Mouse (Mus musculus): ENCODE data around the gene Ncoa6. TPM values are rescaled to one million over a fixed set of nuclear protein-coding genes. Genes with fewer than 3 reads are reported as not detected.

The Ncoa6 gene
- 16.5 and 18.0 TPM in 2 replicates for polyA plus RNA-seq (2015; fragmentation: Nextera tagmentation; extraction: Ambion mirVana)

DNA sequence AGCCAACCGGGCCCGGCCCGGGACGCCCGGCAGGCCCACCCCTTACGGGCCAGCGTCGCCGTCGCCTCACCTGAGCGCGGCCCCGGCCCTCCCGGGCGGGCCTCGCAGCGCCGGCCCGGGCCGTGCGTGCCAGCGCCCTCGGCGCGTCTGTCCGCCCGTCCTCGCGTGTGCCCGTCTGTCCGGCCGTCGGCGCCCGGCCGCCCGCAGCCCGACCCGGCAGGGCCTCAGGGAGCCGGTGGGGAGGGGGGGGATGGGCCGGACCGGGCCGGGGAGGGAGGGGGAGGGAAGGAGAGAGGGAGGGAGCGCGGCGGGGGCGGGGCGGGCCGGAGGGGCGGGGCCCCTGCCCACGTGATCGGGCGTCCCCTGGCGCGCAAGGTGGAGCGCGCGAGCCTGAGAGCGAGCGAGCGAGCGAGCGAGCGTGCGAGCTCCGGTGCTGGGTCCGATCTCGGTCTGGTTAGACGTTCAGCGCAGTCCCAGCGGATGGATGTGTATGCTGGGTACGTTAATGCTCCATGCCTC is at the start of gene Ncoa6:
Ncoa6 (minus strand) TSS at position 325 of the 519 bp plus-strand sequence.
- peak within 1 kb of the TSS; percentile 68 for H3K4me2 ChIP-seq (ENCODE audit: low read depth, low read length)
- peak within 1 kb of the TSS; percentile 89 for H3K4me3 ChIP-seq (ENCODE audit: low read length)
- H3K27me3 ChIP-seq (ENCODE audit: control insufficient read depth, insufficient read depth, low read depth, low read length) = no peaks in the 10 kb centered on the region
- H3K4me1 ChIP-seq (replicated peaks; ENCODE audit: control insufficient read depth, insufficient read depth, low read length) = peaks cover 8% of the 10 kb centered on the region
- peak within 1 kb of the TSS; percentile 97 for H3K9ac ChIP-seq (ENCODE audit: low read length)
- no peaks in the 10 kb centered on the region for H3K36me3 ChIP-seq (ENCODE audit: control insufficient read depth, insufficient read depth, low read length)
- 0% methylated on average over 39 of the region's 72 CpGs for WGBS
- ATAC-seq (ENCODE audit: low read depth) = peak; percentile 89
- H3K9me3 ChIP-seq (ENCODE audit: control insufficient read depth, low read length) = no peaks in the 10 kb centered on the region
- H3K27ac ChIP-seq (ENCODE audit: low read length) = peak within 1 kb of the TSS; percentile 82

- Histone ChIP-seq H3K27me3 (ENCODE audit: control insufficient read depth, insufficient read depth, low read depth, low read length) (peaks cover 9% of the 10 kb centered on the region), H3K4me2 (ENCODE audit: low read depth, low read length) (peak overlapping the region; percentile 94), H3K9me3 (ENCODE audit: control insufficient read depth, low read length) (no peaks in the 10 kb centered on the region), H3K36me3 (ENCODE audit: control insufficient read depth, insufficient read depth, low read length) (no peaks in the 10 kb centered on the region), H3K9ac (ENCODE audit: low read length) (peak overlapping the region; percentile 78), H3K4me3 (ENCODE audit: low read length) (peak overlapping the region; percentile 92), H3K27ac (ENCODE audit: low read length) (no peak overlapping the region), H3K4me1 (replicated peaks; ENCODE audit: control insufficient read depth, insufficient read depth, low read length) (peaks cover 5% of the 10 kb centered on the region)
- ATAC-seq (ENCODE audit: low read depth) = no peak
- WGBS = 22% methylated on average over 18 of the region's 18 CpGs
Observed at GRCm38 (mm10) chr2:155518531-155519270, 45.0 kb upstream of the Ncoa6 start.

GRCm38 (mm10) chr2:155517455-155518423 is 44.0 kb upstream of the Ncoa6 start, which contains the start of the genes Acss2 and Ggt7:
Gene Acss2, plus strand, starts transcription at chr2:155517948.
Gene Ggt7, minus strand, starts transcription at chr2:155518237.
- ATAC-seq (ENCODE audit: low read depth) = peak; percentile 99
- peak within 1 kb of the TSS; percentile 94 for H3K4me2 ChIP-seq (ENCODE audit: low read depth, low read length)
- peak within 1 kb of the TSS; percentile 36; the same call in 1 of the 2 replicates for H3K27ac ChIP-seq (ENCODE audit: low read length)
- H3K4me3 ChIP-seq (ENCODE audit: low read length) = peak within 1 kb of the TSS; percentile 92
- peaks cover 5% of the 10 kb centered on the region for H3K4me1 ChIP-seq (replicated peaks; ENCODE audit: control insufficient read depth, insufficient read depth, low read length)
- no peaks in the 10 kb centered on the region for H3K9me3 ChIP-seq (ENCODE audit: control insufficient read depth, low read length)
- H3K9ac ChIP-seq (ENCODE audit: low read length) = peak within 1 kb of the TSS; percentile 78
- 2% methylated on average over 70 of the region's 70 CpGs for WGBS
- H3K36me3 ChIP-seq (ENCODE audit: control insufficient read depth, insufficient read depth, low read length) = no peaks in the 10 kb centered on the region
- peaks cover 12% of the 10 kb centered on the region for H3K27me3 ChIP-seq (ENCODE audit: control insufficient read depth, insufficient read depth, low read depth, low read length)

- H3K9me3 ChIP-seq (ENCODE audit: control insufficient read depth, low read length) = no peaks in the 10 kb centered on the region
- H3K4me3 ChIP-seq (ENCODE audit: low read length) = no peak overlapping the region
- H3K4me1 ChIP-seq (replicated peaks; ENCODE audit: control insufficient read depth, insufficient read depth, low read length) = peaks cover 5% of the 10 kb centered on the region
- no peak overlapping the region for H3K4me2 ChIP-seq (ENCODE audit: low read depth, low read length)
- no peak for ATAC-seq (ENCODE audit: low read depth)
- peaks cover 12% of the 10 kb centered on the region for H3K27me3 ChIP-seq (ENCODE audit: control insufficient read depth, insufficient read depth, low read depth, low read length)
- H3K36me3 ChIP-seq (ENCODE audit: control insufficient read depth, insufficient read depth, low read length) = no peaks in the 10 kb centered on the region
- H3K9ac ChIP-seq (ENCODE audit: low read length) = no peak overlapping the region
- 12% methylated on average over 1 of the region's 1 CpGs for WGBS
- no peak overlapping the region for H3K27ac ChIP-seq (ENCODE audit: low read length)
Observed at GRCm38 (mm10) chr2:155515941-155516340, 42.2 kb upstream of the Ncoa6 start.

- Histone ChIP-seq H3K4me3 (ENCODE audit: low read length) (peak overlapping the region; percentile 42), H3K36me3 (ENCODE audit: control insufficient read depth, insufficient read depth, low read length) (no peaks in the 10 kb centered on the region)
- 1% methylated on average over 23 of the region's 23 CpGs for WGBS
Observed at GRCm38 (mm10) chr2:155514666-155515065, 41.0 kb upstream of the Ncoa6 start.

DNA sequence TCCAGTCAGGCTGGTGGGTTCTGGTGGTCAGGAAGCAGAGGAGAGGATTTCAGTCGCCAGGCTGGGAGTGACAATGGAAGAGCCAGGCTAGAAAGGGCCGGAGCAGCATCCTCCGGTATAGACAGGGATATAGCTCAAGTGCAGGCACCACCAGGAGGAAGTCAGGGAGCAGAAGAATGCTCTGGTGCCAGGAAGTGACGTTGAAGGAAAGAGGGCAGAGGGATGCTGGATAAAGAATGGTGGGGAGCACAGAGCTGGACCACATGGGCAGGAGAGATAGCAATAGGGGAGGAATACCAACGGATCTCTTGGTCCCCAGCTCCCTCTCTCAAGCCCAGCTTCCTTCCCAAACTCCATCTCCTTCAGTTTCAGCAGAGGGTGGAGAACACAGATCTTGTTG is 39.8 kb upstream of the Ncoa6 start:
- no peak overlapping the region for H3K4me2 ChIP-seq (ENCODE audit: low read depth, low read length)

More at GRCm38 (mm10) chr2:155514666-155515065, 41.0 kb upstream of the Ncoa6 start:
- H3K4me1 ChIP-seq (replicated peaks; ENCODE audit: control insufficient read depth, insufficient read depth, low read length) = peaks cover 5% of the 10 kb centered on the region
- H3K27ac ChIP-seq (ENCODE audit: low read length) = no peak overlapping the region
- H3K4me2 ChIP-seq (ENCODE audit: low read depth, low read length) = peak overlapping the region; percentile 57
- peak; percentile 4; the same call in 1 of the 2 replicates for ATAC-seq (ENCODE audit: low read depth)
- peaks cover 12% of the 10 kb centered on the region for H3K27me3 ChIP-seq (ENCODE audit: control insufficient read depth, insufficient read depth, low read depth, low read length)
- H3K9me3 ChIP-seq (ENCODE audit: control insufficient read depth, low read length) = no peaks in the 10 kb centered on the region
- H3K9ac ChIP-seq (ENCODE audit: low read length) = peak overlapping the region; percentile 50

GRCm38 (mm10) chr2:155512479-155512878 is 38.8 kb upstream of the Ncoa6 start:
- H3K4me2 ChIP-seq (ENCODE audit: low read depth, low read length) = no peak overlapping the region
- no peaks in the 10 kb centered on the region for H3K9me3 ChIP-seq (ENCODE audit: control insufficient read depth, low read length)
- peak; percentile 41; the same call in 1 of the 2 replicates for ATAC-seq (ENCODE audit: low read depth)
- 52% methylated on average over 4 of the region's 4 CpGs for whole genome bisulfite sequencing
- H3K9ac ChIP-seq (ENCODE audit: low read length) = no peak overlapping the region
- peaks cover 5% of the 10 kb centered on the region for H3K4me1 ChIP-seq (replicated peaks; ENCODE audit: control insufficient read depth, insufficient read depth, low read length)
- peaks cover 12% of the 10 kb centered on the region for H3K27me3 ChIP-seq (ENCODE audit: control insufficient read depth, insufficient read depth, low read depth, low read length)
- no peak overlapping the region for H3K27ac ChIP-seq (ENCODE audit: low read length)
- no peak overlapping the region for H3K4me3 ChIP-seq (ENCODE audit: low read length)
- no peaks in the 10 kb centered on the region for H3K36me3 ChIP-seq (ENCODE audit: control insufficient read depth, insufficient read depth, low read length)

More for the DNA sequence above, 39.8 kb upstream of the Ncoa6 start:
- peaks cover 5% of the 10 kb centered on the region for H3K4me1 ChIP-seq (replicated peaks; ENCODE audit: control insufficient read depth, insufficient read depth, low read length)
- no peak for ATAC-seq (ENCODE audit: low read depth)
- H3K4me3 ChIP-seq (ENCODE audit: low read length) = no peak overlapping the region
- H3K27ac ChIP-seq (ENCODE audit: low read length) = no peak overlapping the region
- WGBS = 56% methylated on average over 5 of the region's 5 CpGs
- H3K9ac ChIP-seq (ENCODE audit: low read length) = no peak overlapping the region
- peaks cover 12% of the 10 kb centered on the region for H3K27me3 ChIP-seq (ENCODE audit: control insufficient read depth, insufficient read depth, low read depth, low read length)
- no peaks in the 10 kb centered on the region for H3K9me3 ChIP-seq (ENCODE audit: control insufficient read depth, low read length)
- no peaks in the 10 kb centered on the region for H3K36me3 ChIP-seq (ENCODE audit: control insufficient read depth, insufficient read depth, low read length)

DNA sequence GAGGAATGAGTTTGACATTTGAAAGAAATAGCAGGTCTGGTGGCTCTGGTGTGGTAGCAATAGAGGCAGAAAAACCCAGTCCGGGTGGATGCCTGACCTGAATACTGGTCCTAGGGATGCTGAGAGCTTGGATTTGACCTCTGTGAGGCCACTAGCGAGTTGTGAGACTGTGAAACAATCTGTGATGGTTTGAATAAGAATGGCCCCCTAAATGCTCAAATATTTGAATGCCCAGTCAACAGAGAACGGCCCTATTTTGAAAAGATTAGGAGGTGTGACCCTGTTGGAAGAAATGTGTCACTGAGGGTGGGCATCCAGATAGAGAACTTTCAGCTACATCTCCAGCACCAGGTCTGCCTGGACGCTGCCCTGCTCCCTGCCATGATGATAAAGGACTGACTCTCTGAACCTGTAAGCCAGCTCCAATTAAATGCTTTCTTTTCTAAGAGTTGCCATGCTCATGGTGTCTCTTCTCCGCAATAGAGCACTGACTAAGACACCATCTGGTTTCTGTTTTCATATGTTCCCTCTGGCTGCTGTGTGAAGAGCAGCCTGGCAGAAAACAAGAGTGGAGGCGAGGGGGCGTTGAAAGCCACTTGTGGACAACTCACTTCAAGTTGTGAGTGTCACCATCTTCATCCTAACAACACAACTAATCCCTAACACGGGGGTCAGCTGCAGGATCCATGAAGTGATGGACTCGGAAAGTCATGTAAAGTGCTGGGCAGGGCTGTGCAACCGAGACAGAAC is 34.2 kb upstream of the Ncoa6 start:
- H3K36me3 ChIP-seq (ENCODE audit: control insufficient read depth, insufficient read depth, low read length) = no peaks in the 10 kb centered on the region
- no peak for ATAC-seq (ENCODE audit: low read depth)
- H3K9me3 ChIP-seq (ENCODE audit: control insufficient read depth, low read length) = no peaks in the 10 kb centered on the region
- no peak overlapping the region for H3K4me3 ChIP-seq (ENCODE audit: low read length)
- H3K4me2 ChIP-seq (ENCODE audit: low read depth, low read length) = no peak overlapping the region
- no peaks in the 10 kb centered on the region for H3K27me3 ChIP-seq (ENCODE audit: control insufficient read depth, insufficient read depth, low read depth, low read length)
- 60% methylated on average over 10 of the region's 10 CpGs for WGBS
- no peak overlapping the region for H3K9ac ChIP-seq (ENCODE audit: low read length)
- 0 out of 2 replicates have a peak, but pooled peaks cover 4% of the 10 kb centered on the region for H3K4me1 ChIP-seq (replicated peaks; ENCODE audit: control insufficient read depth, insufficient read depth, low read length)
- H3K27ac ChIP-seq (ENCODE audit: low read length) = no peak overlapping the region
